Mouse (Mus musculus): Measurements from ENCODE around the gene Helq. TPM values are rescaled to one million over a fixed set of nuclear protein-coding genes. Genes with fewer than 3 reads are reported as not detected.

Gene Helq
- total RNA-seq, 1 experiment from 2014 or later, result 29.9 TPM

DNA sequence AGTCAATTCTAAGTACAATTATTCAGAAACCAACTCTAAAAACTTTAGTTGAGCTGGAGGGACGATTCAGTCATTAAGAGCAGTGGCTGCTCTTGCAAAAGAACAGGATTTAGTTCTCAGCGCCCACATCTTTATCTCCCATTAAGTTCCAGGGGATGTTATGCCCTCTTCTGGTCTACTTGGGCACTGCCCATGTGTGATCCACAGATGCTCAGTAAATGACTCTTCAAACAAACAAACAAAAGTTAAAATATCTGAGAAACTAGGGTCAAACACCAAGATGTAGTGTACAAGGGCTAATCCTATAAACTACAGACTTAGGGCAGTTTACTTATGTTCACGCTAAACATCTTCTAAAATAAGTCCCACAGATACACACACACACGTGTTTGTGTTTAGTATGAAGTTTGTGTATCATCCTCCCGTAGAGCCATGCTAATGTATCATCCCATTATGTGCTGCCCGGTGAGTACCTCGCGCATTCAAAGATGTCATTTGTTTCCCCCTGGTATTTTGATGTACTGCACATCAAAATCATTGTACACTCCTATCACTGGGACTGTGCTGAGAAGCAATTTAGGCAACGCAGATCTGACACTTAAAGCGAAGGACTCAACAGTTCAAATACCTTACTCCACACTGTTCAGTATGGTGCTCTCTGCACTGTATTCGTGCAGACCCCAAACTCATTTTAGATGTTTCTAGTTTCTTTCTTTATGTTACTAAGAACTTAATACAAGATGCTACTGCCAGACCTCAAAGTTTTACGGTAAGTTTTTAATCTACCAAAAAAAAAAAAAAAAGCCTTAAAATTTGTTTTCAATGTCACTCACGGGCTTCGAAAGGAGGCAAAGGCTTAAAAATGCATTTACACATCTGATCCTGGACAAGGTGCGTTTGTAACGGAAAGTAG, 21.4 kb upstream of the Helq start:
- no peak for ATAC-seq (replicated peaks in 1 of 2; ENCODE audit: insufficient read depth in 1 of 2, low FRiP score in 2 of 2, low TSS enrichment in 1 of 2, low read depth in 1 of 2, poor library complexity in 2 of 2, severe bottlenecking in 2 of 2)

DNA sequence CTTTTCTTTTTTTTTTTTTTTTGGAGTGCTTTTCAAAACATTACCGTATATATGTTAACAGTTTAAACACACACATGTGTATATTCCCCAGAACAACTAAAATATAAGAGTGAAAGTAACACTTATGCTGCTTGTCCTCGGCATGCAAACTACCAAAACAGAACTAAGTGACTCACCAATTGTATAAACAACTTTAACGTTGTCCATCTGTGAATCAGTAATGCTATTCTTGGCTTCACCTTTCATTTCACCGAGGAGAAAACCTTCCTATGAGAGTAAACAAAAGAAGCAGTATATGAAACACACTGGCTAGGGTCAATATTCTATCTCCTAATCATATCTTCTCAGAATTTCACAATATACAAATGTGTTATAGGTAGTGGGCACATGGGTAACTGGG, 19.9 kb upstream of the Helq start:
- no peak for ATAC-seq (replicated peaks in 1 of 2; ENCODE audit: insufficient read depth in 1 of 2, low FRiP score in 2 of 2, low TSS enrichment in 1 of 2, low read depth in 1 of 2, poor library complexity in 2 of 2, severe bottlenecking in 2 of 2)

DNA sequence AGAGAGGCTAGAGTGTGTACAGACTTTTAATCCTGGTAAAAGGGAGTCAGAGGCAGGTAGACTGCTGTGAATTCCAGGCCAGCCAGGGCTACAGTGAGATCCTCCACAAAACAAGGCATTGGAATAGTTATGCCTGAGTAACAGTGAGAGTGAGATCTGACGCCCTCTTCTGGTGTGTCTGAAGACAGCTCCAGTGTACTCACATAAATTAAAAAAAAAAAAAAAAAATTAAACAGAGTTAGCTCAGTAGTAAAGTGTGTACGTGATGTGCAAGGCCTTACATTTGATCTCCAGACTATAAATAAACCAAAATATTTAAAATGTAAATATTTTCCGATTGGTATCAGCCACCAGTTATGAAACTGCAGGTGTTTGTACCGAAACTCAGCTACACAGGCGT, 4.3 kb downstream of the Helq start:
- no peak for ATAC-seq (replicated peaks in 1 of 2; ENCODE audit: insufficient read depth in 1 of 2, low FRiP score in 2 of 2, low TSS enrichment in 1 of 2, low read depth in 1 of 2, poor library complexity in 2 of 2, severe bottlenecking in 2 of 2)

DNA sequence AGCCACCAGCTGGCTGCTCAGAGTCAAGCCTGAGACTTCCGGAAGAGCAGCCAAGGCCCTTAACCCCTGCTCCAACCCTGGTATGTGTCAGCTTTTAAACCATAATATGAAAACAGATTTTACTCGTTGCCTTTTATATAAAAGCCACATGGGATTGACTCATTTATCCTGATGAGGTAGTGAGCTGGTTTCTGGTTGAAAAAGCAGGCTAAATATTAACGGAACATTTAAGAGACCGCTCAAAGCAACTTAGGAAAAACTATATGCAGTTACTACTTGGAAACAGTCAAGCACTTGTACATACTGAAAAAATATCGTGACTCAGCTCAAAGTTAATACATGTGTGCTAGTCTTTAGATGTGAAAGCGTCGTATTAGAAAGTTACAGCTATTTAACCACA, 6.1 kb downstream of the Helq start:
- ATAC-seq (replicated peaks in 1 of 2; ENCODE audit: insufficient read depth in 1 of 2, low FRiP score in 2 of 2, low TSS enrichment in 1 of 2, low read depth in 1 of 2, poor library complexity in 2 of 2, severe bottlenecking in 2 of 2), result no peak

DNA sequence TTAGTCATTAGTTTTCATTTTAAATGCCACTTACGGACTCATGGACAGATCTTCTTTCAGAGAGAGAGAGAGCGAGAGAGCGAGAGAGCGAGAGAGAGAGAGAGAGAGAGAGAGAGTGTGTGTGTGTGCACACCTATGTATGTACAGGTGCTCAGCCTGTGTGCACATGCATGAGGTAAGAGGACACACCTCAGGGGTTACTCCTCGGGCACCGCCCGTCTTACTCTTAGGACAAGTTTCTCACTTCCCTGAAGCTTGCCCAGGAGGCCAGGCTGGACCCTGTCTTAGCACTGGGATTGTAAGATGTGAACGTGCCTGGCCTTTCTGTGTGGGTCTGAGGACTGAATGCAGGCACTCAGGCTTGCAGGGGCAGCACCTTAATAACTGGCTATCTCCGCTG, 10.9 kb downstream of the Helq start:
- no peak for ATAC-seq (replicated peaks in 1 of 2; ENCODE audit: insufficient read depth in 1 of 2, low FRiP score in 2 of 2, low TSS enrichment in 1 of 2, low read depth in 1 of 2, poor library complexity in 2 of 2, severe bottlenecking in 2 of 2)

DNA sequence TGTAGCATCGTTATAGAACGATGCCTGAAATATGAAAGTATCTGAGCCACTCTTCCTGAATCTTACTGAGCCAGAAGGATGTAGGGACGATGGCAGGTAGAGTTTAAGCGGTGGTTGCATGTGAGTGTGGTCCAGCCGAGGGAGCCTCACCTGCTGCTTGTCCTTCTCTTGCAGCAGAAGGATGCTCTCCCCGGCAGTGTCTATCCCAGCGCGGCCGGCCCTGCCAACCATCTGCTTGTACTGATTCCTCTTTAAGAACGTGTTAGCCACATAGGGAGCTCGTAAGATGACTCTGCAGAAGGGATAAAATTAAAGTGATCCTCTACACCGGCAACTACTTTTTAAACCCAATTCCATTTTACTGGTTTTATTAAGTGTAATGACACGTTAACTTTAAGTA, 19.4 kb downstream of the Helq start:
- ATAC-seq (replicated peaks in 1 of 2; ENCODE audit: insufficient read depth in 1 of 2, low FRiP score in 2 of 2, low TSS enrichment in 1 of 2, low read depth in 1 of 2, poor library complexity in 2 of 2, severe bottlenecking in 2 of 2), result no peak

DNA sequence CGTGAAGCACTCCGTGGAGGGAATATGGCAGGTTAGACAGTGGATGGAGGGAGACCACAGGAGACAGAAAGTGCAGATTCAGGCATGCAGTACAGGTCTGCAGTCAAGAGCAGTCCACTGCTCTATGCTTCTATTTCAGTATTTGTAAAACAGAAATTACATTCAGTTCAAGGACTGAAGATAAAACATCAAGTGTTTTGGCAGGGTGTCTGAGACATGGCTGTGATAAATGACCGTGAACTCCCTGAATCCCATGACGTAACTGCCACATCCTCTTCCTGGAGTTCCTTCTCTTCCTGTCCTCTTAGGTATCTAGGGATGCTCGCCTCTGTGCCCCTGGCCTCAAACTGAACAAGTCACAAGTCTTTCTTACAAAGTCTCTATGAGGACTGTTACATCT, 21.5 kb downstream of the Helq start:
- ATAC-seq (replicated peaks in 1 of 2; ENCODE audit: insufficient read depth in 1 of 2, low FRiP score in 2 of 2, low TSS enrichment in 1 of 2, low read depth in 1 of 2, poor library complexity in 2 of 2, severe bottlenecking in 2 of 2), result no peak

DNA sequence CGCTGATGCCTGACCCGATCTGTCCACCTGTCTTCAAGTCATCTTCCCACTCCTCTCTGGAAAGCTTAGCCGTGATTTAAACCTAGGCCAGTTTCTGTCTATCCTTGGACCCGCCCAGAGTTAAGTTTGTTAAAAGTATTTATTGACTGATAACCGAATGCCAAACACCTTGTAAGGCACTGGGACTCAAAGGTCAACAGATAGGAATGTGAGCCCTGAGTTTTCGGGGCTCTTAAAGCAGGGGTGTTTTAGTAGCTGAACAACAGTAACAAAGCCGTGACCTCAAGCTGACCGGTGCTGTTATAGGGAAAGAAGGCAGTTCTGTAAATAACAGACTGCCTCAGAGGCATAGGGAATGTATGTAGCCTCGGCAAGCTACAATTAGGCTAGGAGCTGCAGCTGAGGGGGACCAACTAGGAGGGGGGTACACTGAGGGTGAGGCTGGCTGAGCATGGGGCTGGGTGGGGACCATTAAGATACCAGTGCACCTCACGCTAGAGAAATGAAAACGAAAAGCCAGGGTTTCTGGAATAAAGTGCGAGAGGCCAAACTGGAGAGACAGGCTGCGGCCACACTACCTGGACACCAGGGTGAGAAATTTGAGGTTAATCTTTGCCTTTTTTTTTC, 22.5 kb downstream of the Helq start:
- no peak for ATAC-seq (replicated peaks in 1 of 2; ENCODE audit: insufficient read depth in 1 of 2, low FRiP score in 2 of 2, low TSS enrichment in 1 of 2, low read depth in 1 of 2, poor library complexity in 2 of 2, severe bottlenecking in 2 of 2)

- ATAC-seq (replicated peaks in 1 of 2; ENCODE audit: insufficient read depth in 1 of 2, low FRiP score in 2 of 2, low TSS enrichment in 1 of 2, low read depth in 1 of 2, poor library complexity in 2 of 2, severe bottlenecking in 2 of 2), result no peak
These were observed 26.8 kb downstream of the Helq start for GRCm38 (mm10) chr5:100771575-100771974.

DNA sequence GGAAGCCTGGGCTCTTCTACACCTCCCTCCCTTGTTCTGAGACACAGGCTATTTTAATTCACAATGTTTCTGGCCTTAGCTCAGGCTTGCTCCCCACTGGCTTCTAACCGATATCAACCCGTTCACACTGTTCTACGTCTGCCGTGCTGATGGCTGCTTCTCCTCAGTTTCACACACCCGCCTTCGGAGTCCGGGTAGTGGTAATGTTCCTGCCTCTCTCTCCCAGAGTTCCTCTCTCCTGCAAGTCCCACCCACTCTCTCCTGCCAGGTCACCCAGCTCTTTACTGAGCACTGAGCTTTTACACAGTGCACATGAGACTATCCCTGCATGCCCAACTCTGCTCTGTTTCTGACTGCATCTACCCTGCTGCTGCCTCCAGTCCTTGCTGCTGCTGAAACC, 32.4 kb downstream of the Helq start:
- no peak for ATAC-seq (replicated peaks in 1 of 2; ENCODE audit: insufficient read depth in 1 of 2, low FRiP score in 2 of 2, low TSS enrichment in 1 of 2, low read depth in 1 of 2, poor library complexity in 2 of 2, severe bottlenecking in 2 of 2)

DNA sequence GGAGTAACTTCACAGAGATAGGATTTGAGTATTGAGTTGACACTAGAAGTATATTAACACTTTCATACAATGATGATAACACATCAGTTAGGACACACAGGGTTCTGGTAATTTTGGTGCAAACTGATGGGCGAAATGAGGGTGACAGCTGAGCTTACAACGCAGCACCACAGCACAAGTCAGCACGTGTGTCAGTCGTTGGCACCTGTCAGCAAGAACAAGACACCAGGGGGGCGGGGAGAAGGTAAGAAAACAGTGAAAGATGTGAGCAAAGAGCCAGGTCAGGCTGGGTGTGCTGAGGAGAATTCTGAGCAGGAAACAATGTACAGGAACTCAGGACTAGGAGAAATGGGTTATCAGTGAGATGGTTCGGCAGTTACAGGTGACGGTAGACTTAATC, 36.7 kb downstream of the Helq start:
- no peak for ATAC-seq (replicated peaks in 1 of 2; ENCODE audit: insufficient read depth in 1 of 2, low FRiP score in 2 of 2, low TSS enrichment in 1 of 2, low read depth in 1 of 2, poor library complexity in 2 of 2, severe bottlenecking in 2 of 2)

- ATAC-seq (replicated peaks in 1 of 2; ENCODE audit: insufficient read depth in 1 of 2, low FRiP score in 2 of 2, low TSS enrichment in 1 of 2, low read depth in 1 of 2, poor library complexity in 2 of 2, severe bottlenecking in 2 of 2), result no peak
These were observed 38.2 kb downstream of the Helq start for GRCm38 (mm10) chr5:100760049-100760663.

GRCm38 (mm10) chr5:100758121-100758520, 40.3 kb downstream of the Helq start:
- ATAC-seq (replicated peaks in 1 of 2; ENCODE audit: insufficient read depth in 1 of 2, low FRiP score in 2 of 2, low TSS enrichment in 1 of 2, low read depth in 1 of 2, poor library complexity in 2 of 2, severe bottlenecking in 2 of 2), result no peak

GRCm38 (mm10) chr5:100753407-100753806, 45.0 kb downstream of the Helq start:
- no peak for ATAC-seq (replicated peaks in 1 of 2; ENCODE audit: insufficient read depth in 1 of 2, low FRiP score in 2 of 2, low TSS enrichment in 1 of 2, low read depth in 1 of 2, poor library complexity in 2 of 2, severe bottlenecking in 2 of 2)

GRCm38 (mm10) chr5:100751655-100752054, 46.7 kb downstream of the Helq start:
- no peak for ATAC-seq (replicated peaks in 1 of 2; ENCODE audit: insufficient read depth in 1 of 2, low FRiP score in 2 of 2, low TSS enrichment in 1 of 2, low read depth in 1 of 2, poor library complexity in 2 of 2, severe bottlenecking in 2 of 2)

- peak; percentile 96 to 97 for ATAC-seq (replicated peaks in 1 of 2; ENCODE audit: insufficient read depth in 1 of 2, low FRiP score in 2 of 2, low TSS enrichment in 1 of 2, low read depth in 1 of 2, poor library complexity in 2 of 2, severe bottlenecking in 2 of 2)
These were observed 47.7 kb downstream of the Helq start for GRCm38 (mm10) chr5:100750617-100751255.

DNA sequence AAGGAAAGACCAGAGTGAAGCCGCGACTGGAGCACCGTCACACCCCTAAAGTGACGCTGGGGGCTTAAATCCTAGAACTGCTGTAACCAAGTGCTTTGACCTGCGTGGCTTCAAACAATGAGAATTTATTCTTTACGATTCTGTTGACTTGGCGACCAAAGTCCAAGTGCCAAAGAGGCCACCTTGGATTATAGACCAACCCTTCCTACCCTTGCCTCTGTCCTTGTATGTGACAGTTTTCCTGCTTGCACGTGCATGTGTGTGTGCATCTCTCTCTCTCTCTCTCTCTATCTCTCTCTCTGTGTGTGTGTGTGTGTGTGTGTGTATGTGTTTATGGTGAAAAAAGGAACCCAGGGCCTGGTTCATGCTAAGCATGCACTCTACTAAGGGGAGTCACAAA, 59.6 kb downstream of the Helq start:
- ATAC-seq (replicated peaks in 1 of 2; ENCODE audit: insufficient read depth in 1 of 2, low FRiP score in 2 of 2, low TSS enrichment in 1 of 2, low read depth in 1 of 2, poor library complexity in 2 of 2, severe bottlenecking in 2 of 2), result no peak

DNA sequence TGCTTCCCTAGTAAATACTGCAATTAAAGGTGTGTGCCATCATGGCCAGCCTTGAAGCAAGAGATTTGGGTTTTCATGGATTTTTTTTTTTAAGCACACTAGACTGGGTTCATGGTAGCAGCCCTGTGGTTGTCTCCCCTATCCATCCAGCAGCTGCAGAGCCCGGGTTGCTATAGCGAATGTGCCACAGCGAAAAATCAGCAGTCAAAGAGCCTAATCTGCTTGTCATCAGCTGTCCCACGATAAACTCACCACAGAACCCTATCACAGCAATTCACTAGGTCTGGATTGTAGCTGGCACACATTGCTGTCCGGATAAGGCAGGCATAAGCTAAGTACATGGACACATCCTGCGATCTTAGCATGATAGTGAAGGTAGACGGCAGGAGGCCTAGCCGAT, 61.5 kb downstream of the Helq start:
- ATAC-seq (replicated peaks in 1 of 2; ENCODE audit: insufficient read depth in 1 of 2, low FRiP score in 2 of 2, low TSS enrichment in 1 of 2, low read depth in 1 of 2, poor library complexity in 2 of 2, severe bottlenecking in 2 of 2), result no peak
